Mouse (Mus musculus) heart, embryonic 11.5 days (tissue): Measurements from ENCODE around the gene Psd4. TPM values are rescaled to one million over a fixed set of nuclear protein-coding genes. Genes with fewer than 3 reads are reported as not detected.

Experiments
- ATAC-seq: fragments of 200-750 bp; cut with Nextera tagmentation; replicated peaks from 2 replicates; pipeline ENCODE4 v1.8.0; 2017; ENCODE audit warnings: moderate library complexity; ENCODE audit not compliant: insufficient number of reproducible peaks, low FRiP score, low TSS enrichment
- H3K27ac ChIP-seq: fragments of 300-500 bp; sonication (generic); 2 replicates; pipeline ENCODE4 v1.5.1; 2014; ENCODE audit warnings: mild to moderate bottlenecking, low read depth, low read length
- H3K27me3 ChIP-seq: fragments of 300-500 bp; sonication (generic); 2 replicates; pipeline ENCODE4 v1.6.1; 2014; ENCODE audit warnings: mild to moderate bottlenecking, low read length, mixed read lengths; ENCODE audit not compliant: control insufficient read depth, insufficient read depth
- H3K36me3 ChIP-seq: fragments of 300-500 bp; sonication (generic); 2 replicates; pipeline ENCODE4 v1.6.1; 2014; ENCODE audit warnings: mild to moderate bottlenecking, low read length, moderate library complexity, mixed read lengths; ENCODE audit not compliant: control insufficient read depth, insufficient read depth
- H3K4me1 ChIP-seq: fragments of 300-500 bp; sonication (generic); 2 replicates; pipeline ENCODE4 v1.6.1; 2014; ENCODE audit warnings: low read length; ENCODE audit not compliant: control insufficient read depth, insufficient read depth
- H3K4me2 ChIP-seq: fragments of 300-500 bp; sonication (generic); 2 replicates; pipeline ENCODE4 v1.6.1; 2014; ENCODE audit warnings: mild to moderate bottlenecking, moderate library complexity
- H3K4me3 ChIP-seq: fragments of 300-500 bp; sonication (generic); 2 replicates; pipeline ENCODE4 v1.5.1; 2014; ENCODE audit warnings: low read depth, low read length
- H3K9ac ChIP-seq: fragments of 300-500 bp; sonication (generic); 2 replicates; pipeline ENCODE4 v1.6.1; 2014; ENCODE audit warnings: mild to moderate bottlenecking, low read depth, low read length, moderate library complexity
- H3K9me3 ChIP-seq: fragments of 300-500 bp; sonication (generic); replicated peaks from 2 replicates; pipeline ENCODE4 v1.6.1; 2016; ENCODE audit warnings: low read length; ENCODE audit not compliant: control insufficient read depth
- whole genome bisulfite sequencing: fragments of 180-500 bp; shearing (Covaris S2); extraction: QIAGEN DNeasy Blood & Tissue Kit; methylation state at CpG from one replicate; pipeline ENCODE4 v1.1.7; 2014; ENCODE audit not compliant: insufficient replicate concordance; 5-methylcytosine and 5-hydroxymethylcytosine counted together
- polyA plus RNA-seq: library from polyadenylated mRNA; unstranded; fragments of >200 nt; fragmentation: Nextera tagmentation; extraction: Ambion mirVana; gene quantifications from 2 replicates; pipeline ENCODE4 v1.2.1, GENCODE M21; 2014

Psd4 gene
- polyA plus RNA-seq, 1 experiment from 2014 or later = 0.42 TPM

- H3K36me3 ChIP-seq = no peaks in the 10 kb centered on the region
- H3K4me2 ChIP-seq = no peak overlapping the region
- H3K9me3 ChIP-seq = no peaks in the 10 kb centered on the region
- no peaks in the 10 kb centered on the region for H3K4me1 ChIP-seq
- no peak overlapping the region for H3K27ac ChIP-seq
- H3K27me3 ChIP-seq = no peaks in the 10 kb centered on the region; the same call in 1 of the 2 replicates
- H3K4me3 ChIP-seq = no peak overlapping the region
- ATAC-seq = no peak
- no peak overlapping the region for H3K9ac ChIP-seq
- WGBS = 75% methylated on average over 4 of the region's 4 CpGs
Observed at GRCm38 (mm10) chr2:24456841-24457240, 89.5 kb downstream of the Psd4 start.

- no peak for ATAC-seq
- WGBS = 25% methylated on average over 9 of the region's 9 CpGs
- no peaks in the 10 kb centered on the region for H3K4me1 ChIP-seq
- no peaks in the 10 kb centered on the region for H3K9me3 ChIP-seq
- H3K4me3 ChIP-seq = no peak overlapping the region
- no peak overlapping the region for H3K9ac ChIP-seq
- no peak overlapping the region for H3K4me2 ChIP-seq
- H3K27ac ChIP-seq = no peak overlapping the region
- H3K36me3 ChIP-seq = no peaks in the 10 kb centered on the region
- peaks cover 3% of the 10 kb centered on the region for H3K27me3 ChIP-seq
Observed at GRCm38 (mm10) chr2:24460112-24460807, 92.9 kb downstream of the Psd4 start.

- no peaks in the 10 kb centered on the region for H3K36me3 ChIP-seq
- no peaks in the 10 kb centered on the region for H3K4me1 ChIP-seq
- H3K27me3 ChIP-seq = peaks cover 7% of the 10 kb centered on the region
- no peak overlapping the region for H3K4me2 ChIP-seq
- H3K4me3 ChIP-seq = no peak overlapping the region
- no peaks in the 10 kb centered on the region for H3K9me3 ChIP-seq
- no peak overlapping the region for H3K9ac ChIP-seq
- no peak overlapping the region for H3K27ac ChIP-seq
- 29% methylated on average over 1 of the region's 2 CpGs for WGBS
- 0 out of 2 replicates have a peak, but pooled peaks have one; percentile 49 for ATAC-seq
Observed at GRCm38 (mm10) chr2:24460808-24461127, 93.4 kb downstream of the Psd4 start.

Other genes with a start within 250 kb of the Psd4 start
- not detected in 2 replicates for gene Il1f8, start 214.4 kb upstream of the Psd4 start, polyA plus RNA-seq
- not detected in 2 replicates for gene Il1f9, start 181.1 kb upstream of the Psd4 start, polyA plus RNA-seq
- gene Il1f6, start 152.2 kb upstream of the Psd4 start, polyA plus RNA-seq = not detected in 2 replicates
- not detected in 2 replicates for gene Il1f5, start 90.6 kb upstream of the Psd4 start, polyA plus RNA-seq
- not detected in 2 replicates for gene Il1f10, start 76.4 kb upstream of the Psd4 start, polyA plus RNA-seq
- not detected in 2 replicates for gene Il1rn, start 30.7 kb upstream of the Psd4 start, polyA plus RNA-seq
- gene Pax8, start 108.0 kb downstream of the Psd4 start, polyA plus RNA-seq = 0.27 TPM in 1 of 2 replicates, not detected in the other